Mouse (Mus musculus) MN1 (cell line): ENCODE measurements around the gene Csrp3.

Source experiments
- DNase-seq: peaks from one replicate; pipeline ENCODE4 v3.0.0-alpha.2; 2016; ENCODE audit warnings: low spot score

Csrp3 gene

GRCm38 (mm10) chr7:48847820-48848650 is at the start of gene Csrp3:
Gene Csrp3 (minus strand): TSS chr7:48848033.
- no peak for DNase-seq

DNA sequence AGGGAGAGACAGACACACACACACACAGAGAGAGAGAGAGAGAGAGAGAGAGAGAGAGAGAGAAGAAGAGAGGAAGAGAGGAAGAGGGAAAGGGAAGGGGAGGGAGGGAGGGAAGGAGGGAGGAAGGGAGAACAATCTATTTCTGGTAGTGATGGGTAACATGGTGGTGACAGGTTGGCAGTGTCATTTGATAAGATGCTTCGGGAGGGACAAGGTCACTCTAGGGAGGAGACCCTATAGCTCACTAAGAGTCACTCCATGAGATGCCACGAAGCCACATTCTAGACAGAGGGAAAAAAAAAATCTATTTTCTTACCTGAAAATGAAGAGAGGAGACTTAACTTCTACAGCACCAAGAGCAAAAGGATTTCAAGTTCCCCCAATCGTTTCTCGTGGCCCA is 48.2 kb upstream of the Csrp3 start:
- DNase-seq: no peak

- DNase-seq: no peak
Observed at GRCm38 (mm10) chr7:48895475-48895874, 47.6 kb upstream of the Csrp3 start.

- DNase-seq: no peak
Observed at GRCm38 (mm10) chr7:48894763-48895162, 46.9 kb upstream of the Csrp3 start.

- peak; percentile 56 for DNase-seq
Observed at GRCm38 (mm10) chr7:48894152-48894551, 46.3 kb upstream of the Csrp3 start.

DNA sequence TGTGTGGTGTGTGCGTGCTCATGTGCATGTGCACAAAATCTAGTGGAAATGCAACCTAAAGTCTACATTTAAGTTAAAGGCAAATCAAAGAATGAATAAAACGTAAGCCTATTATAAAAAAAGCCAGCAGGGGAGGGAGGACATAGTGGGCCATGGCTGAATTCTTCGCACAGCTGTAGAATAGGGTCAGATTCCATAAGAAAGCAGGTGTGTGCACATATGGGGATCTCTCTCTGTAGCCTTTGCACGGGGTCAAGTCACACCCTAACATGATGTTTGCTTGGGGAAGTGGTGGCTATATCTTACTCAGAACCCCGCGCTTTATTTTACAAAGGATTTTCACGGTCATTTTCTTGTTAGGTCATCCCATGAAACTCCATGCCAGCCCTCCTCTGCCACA is 45.3 kb upstream of the Csrp3 start:
- DNase-seq: no peak

DNA sequence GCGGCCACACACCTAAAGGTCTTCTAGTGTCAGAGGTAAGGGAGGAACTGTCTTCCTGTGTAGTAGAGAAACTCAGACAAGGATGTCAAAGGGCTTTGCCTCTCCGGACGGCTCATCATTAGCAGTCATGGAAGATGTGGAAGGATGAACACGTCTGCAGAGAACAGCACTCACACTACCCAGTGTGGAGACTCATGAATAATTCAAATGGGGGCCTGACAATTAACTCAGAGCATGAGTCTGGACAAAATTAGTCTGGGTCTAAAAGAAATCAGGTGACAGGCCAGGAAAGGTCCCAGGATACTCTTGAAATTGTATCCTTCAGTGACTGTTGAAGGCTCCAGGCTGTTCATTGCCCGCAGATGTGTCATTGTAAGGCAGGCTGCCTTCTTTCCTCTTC is 43.2 kb upstream of the Csrp3 start:
- DNase-seq: no peak

DNA sequence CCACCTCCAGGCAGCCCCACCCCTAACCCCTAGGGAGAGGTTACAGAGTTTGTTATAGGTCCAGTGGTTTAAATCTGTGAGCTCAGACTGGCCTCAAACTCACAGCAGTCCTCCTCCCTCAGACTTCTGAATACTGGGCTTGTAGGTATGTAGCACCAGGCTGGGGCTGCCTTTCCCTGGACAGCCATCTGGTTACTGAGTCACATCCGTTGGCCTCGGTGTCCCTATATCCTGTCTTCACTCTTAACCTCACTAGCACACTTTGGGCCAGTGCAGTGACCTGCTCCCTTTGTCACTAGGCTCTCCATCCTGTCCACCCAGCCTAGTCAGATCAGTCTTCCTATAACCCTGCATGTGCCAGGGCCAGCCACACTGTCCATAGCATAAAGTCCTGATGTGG is 40.9 kb upstream of the Csrp3 start:
- no peak for DNase-seq

GRCm38 (mm10) chr7:48887973-48888372 is 40.1 kb upstream of the Csrp3 start:
- no peak for DNase-seq

DNA sequence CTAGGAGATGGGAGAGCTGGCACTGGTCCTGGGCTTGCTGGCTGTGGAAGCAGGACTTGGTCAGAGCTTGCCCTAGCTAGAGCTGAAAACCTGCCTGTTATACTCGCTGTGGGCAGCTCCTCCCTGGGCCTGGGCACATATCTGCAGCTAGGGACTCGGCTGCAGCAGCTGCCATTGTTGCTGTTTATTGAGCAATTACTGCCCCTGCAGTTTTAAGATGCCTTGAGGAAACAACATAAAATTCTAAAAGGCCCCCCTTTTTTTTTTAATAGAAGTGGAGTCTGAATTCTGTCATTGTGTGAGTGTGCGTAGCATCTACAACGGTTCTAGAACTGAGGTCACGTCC is 36.4 kb upstream of the Csrp3 start:
- DNase-seq: no peak

DNA sequence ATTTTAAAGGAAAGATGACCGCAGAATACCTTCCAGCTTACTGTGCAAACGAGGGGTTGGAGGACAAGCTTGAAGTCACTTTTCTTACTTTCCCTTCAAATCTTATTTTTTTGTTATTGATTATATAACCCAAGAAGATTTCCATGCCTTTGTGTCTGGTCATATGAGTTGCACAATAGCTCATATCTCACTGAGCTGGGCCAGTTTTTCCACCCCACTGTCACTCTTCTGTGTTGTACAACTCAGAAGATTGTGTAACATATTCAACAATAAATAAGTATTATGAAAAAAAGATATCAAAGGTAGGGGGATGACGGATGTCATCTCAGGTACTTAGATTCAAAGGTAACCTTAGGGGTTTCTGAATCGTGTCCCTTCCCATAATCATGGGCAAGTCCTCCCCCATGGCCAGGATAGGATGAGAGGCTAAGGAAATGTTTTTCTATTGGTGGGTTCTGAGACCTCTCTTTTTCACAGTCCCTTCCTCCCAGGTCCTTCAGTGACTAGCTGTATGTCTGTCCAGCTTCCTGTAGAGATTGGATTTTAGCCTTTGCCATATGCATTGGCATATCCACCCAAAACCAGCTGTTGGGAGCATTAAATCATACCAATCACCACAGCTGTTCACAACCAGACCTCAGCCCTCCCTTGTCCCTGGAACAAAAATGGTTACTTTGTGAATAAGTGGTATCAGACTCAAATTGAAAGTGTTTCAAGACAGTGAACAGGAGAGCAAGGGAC is 35.9 kb upstream of the Csrp3 start:
- DNase-seq: no peak

DNA sequence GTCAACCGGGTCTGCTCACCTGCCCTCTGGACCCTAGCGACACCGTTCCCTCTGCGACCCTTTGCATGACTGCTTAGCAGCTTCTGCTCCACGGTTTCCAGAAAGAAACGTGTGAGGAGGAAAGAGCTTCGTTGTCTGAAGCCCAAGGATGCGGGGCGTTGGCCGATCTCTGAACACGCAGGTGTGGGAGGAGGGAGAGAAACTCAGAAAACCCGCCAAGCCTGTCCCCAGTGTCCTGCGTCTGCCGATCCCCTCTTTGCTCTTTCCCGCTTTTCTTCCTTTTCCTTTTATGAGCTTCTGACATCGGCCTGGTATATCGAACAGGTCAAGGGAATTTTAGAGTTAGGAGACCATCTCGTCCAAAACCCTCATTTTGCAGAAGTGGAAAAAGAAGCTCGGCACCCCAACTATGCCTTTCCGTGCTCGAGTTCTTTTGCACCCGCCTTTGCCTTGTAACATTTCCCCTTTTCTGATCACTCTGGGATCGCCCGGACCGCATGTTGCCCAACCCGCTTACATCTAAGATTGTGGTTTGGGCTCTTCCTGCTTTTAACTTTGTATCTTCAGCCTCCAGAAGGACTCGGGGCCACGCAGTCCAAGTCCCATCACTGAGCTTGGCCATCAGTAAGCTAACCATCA is 34.3 kb upstream of the Csrp3 start:
- no peak for DNase-seq

- peak; percentile 29 for DNase-seq
Observed at GRCm38 (mm10) chr7:48881486-48881885, 33.7 kb upstream of the Csrp3 start, which contains the start of gene E2f8. Gene E2f8 (minus strand): TSS chr7:48881596.

DNA sequence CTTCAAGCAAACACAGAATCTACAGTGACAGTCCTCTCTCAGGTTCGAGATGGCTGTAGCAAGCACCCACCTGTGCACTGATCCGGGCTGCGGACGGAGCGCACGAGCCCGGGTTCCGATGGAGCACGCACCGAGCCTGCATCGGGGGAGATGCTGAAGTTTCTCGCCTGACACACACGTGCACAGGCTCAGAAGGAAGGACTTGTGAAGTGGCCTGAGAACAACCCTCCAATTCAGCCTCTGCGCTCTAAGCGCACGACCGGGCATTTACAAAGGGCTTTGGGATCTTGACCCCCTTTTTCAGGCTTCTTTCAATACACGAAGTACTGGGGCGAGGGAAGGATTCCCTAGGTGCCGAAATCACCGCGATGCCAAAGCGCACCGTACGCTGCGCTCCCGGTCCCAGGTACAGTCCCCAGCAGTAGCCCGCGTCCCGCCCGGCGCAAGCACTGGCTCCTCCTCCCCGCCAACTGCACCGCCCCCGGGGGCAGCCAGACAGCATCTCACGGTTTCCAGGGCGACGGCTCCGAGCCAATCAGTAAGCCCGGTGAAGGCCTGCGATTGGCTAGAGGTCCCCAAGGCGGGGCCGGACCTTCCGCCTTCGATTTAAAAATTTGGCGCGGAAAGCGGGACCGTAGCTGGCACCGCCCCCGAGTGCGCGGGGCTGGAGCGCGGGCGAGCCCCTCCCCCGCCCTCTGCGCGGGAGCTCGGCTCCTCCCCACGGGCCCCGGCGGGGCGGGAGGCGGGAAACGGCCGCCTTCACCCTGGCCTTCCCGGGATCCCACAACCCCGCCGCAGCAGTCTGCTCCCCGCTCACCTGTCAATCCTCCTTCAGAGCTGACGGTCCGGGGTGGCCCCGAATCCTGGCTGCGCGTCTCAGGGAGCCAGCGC is 33.0 kb upstream of the Csrp3 start:
- DNase-seq: peak; percentile 95

- no peak for DNase-seq
Observed at GRCm38 (mm10) chr7:48879574-48879973, 31.7 kb upstream of the Csrp3 start.

DNA sequence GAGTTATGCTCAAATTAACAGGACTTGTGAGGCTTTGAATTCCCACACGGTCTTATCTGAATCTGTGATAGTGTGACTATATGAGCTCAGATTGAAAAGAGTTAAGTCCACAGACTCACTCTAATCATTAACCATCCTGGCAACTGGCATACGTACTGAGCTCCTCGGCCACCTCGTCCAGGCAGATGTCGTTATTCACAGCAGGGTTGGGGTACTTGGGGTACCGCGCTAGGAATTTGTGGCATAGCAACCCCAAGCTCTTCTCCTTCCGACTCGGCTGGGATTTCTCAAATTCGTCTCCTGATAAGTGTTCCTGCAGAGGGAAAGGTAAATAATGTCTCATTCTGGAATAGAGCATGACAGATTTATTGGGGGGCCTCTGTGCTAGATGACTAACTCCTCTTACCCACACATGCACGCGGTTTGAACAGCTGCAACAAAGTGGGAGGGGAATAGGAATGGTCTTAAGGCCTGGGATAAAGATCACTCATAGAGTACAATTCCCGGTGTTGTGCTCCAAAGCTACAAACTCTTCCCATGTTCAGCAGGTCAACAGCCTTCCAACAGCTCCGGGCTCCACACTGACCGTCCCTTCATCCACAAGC is 30.1 kb upstream of the Csrp3 start:
- no peak for DNase-seq

GRCm38 (mm10) chr7:48876526-48876925 is 28.7 kb upstream of the Csrp3 start:
- peak; percentile 59 for DNase-seq

DNA sequence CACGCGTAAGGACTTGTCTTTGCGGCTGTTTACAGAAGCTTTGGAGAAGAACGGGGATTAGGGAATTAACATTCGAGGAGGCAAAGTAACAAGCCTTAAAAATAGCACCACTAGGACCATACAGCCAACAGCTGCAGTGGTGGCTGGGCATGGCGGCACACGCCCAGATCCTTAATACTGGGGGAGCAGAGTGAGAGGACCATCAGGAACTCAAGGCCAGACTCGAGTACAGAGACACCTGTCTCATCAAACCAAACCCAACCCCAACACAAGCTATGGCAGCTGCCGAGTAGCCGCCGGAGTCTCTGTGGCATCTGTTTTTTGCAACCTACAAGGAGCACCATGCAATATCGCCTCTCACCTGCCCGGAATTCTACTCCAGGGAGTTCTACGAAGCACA is 27.3 kb upstream of the Csrp3 start:
- DNase-seq: no peak

DNA sequence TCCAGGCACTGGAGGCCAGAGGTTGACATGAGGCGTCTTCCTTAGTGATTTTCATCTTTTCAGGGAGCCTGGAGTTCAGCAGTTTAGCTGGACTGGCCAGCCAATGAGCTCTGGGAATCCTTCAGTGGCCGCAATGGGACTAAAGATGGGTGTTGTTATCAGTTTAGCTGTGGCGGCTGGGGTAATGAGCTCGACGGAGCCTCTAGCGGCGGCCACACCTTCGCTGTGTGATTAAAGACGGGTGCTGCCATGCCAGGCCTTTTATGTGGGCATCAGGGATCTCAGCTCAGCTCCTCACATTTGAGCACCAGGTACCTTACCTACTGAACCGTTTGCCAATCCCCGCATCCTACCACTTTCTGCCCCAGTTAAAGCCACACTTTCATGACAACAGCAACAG is 23.5 kb upstream of the Csrp3 start:
- DNase-seq: no peak

DNA sequence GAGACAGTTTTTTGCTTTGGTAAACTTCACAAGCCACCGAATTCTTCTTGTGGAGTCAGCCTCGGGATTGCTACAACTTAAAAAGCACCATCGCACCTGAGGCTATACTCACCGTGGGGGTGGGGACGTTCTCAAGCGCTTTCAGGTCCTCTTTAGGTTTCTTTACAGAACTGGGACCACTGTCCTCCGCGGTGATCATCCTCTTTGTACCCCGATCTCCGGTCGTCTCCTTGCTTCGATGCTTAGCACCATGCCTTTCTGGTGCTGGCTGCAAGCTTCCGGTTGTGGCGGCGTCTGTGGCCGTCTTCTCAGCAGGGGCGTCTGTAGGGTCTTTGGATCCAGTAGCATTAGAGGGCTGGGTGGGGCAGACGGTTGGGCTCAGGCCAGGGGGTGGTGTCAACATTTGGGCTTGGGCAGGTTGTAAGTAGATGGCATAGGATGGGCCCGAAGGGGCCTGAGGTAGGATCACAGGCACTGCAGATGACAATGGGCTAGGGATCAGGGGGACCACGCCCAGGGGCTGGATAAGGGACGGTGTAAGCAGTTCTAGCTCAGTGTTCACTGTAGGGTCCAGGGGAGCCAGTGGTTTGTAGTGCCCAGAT is 22.8 kb upstream of the Csrp3 start:
- DNase-seq: no peak

DNA sequence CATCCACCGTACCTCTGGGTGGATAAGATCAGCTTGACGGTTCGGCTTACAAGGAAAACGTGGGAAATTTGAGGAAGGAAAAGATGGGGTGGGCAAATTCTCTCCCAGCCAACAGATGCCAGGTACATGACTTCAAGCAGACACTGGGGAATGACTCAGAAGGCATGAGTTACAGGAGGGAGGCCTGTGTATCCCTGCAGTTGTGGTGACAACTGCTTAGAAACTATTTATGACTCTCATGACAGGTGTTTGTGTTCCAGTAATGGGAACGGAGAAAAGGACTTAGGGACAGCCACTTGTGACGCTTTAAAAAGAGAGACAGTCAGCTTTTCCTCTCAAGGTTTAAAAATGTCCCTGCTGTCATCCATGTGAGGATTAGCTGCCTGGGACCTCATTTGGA is 22.3 kb upstream of the Csrp3 start:
- DNase-seq: no peak
